Mouse (Mus musculus) embryonic facial prominence, embryonic 15.5 days (tissue): ENCODE measurements at regions not wholly inside any gene's neighbourhood (a gene's known extent, or its start where the extent isn't known, plus 50 kb on each side); places are given as distances from the start of the nearest gene placed in this dataset.
A peak's percentile ranks its signal among the peaks of the same experiment; 100 is the strongest.

Source experiments
- ATAC-seq: fragments of 200-750 bp; cut with Nextera tagmentation; 2 replicates; pipeline ENCODE4 v1.8.0; 2017; ENCODE audit warnings: low read depth, moderate TSS enrichment; ENCODE audit not compliant: insufficient number of reproducible peaks, low FRiP score, low TSS enrichment
- H3K27ac ChIP-seq: fragments of 300-500 bp; sonication (generic); replicated peaks from 2 replicates; pipeline ENCODE4 v1.5.1; 2015; ENCODE audit warnings: mild to moderate bottlenecking, inconsistent platforms
- H3K27me3 ChIP-seq: fragments of 300-500 bp; sonication (generic); 2 replicates; pipeline ENCODE4 v1.6.1; 2015; ENCODE audit warnings: inconsistent platforms
- H3K36me3 ChIP-seq: fragments of 300-500 bp; sonication (generic); 2 replicates; pipeline ENCODE4 v1.6.1; 2015; ENCODE audit warnings: mild to moderate bottlenecking, inconsistent platforms
- H3K4me1 ChIP-seq: fragments of 300-500 bp; sonication (generic); 2 replicates; pipeline ENCODE4 v1.6.1; 2015; ENCODE audit warnings: inconsistent platforms
- H3K4me2 ChIP-seq: fragments of 300-500 bp; sonication (generic); replicated peaks from 2 replicates; pipeline ENCODE4 v1.6.1; 2015; ENCODE audit warnings: mild to moderate bottlenecking, inconsistent platforms
- H3K4me3 ChIP-seq: fragments of 300-500 bp; sonication (generic); replicated peaks from 2 replicates; pipeline ENCODE4 v1.5.1; 2015; ENCODE audit warnings: mild to moderate bottlenecking, inconsistent platforms
- H3K9ac ChIP-seq: fragments of 300-500 bp; sonication (generic); 2 replicates; pipeline ENCODE4 v1.6.1; 2015; ENCODE audit warnings: inconsistent platforms
- H3K9me3 ChIP-seq: fragments of 300-500 bp; sonication (generic); replicated peaks from 2 replicates; pipeline ENCODE4 v1.6.1; 2016; ENCODE audit warnings: inconsistent platforms
- WGBS: fragments of 180-500 bp; shearing (Covaris S2); methylation state at CpG from one replicate; pipeline ENCODE4 v1.1.7; 2015; 5-methylcytosine and 5-hydroxymethylcytosine counted together

GRCm38 (mm10) chr9:31582947-31583346 lies 118.7 kb upstream of the Tmem45b start:
- H3K4me1 ChIP-seq, result no peaks in the 10 kb centered on the region
- no peak overlapping the region for H3K4me2 ChIP-seq
- no peak overlapping the region for H3K27ac ChIP-seq
- H3K27me3 ChIP-seq, result 0 out of 2 replicates have a peak, but pooled peaks cover 3% of the 10 kb centered on the region
- ATAC-seq, result no peak
- no peak overlapping the region for H3K4me3 ChIP-seq
- 73% methylated on average over 7 of the region's 7 CpGs for WGBS
- no peaks in the 10 kb centered on the region for H3K36me3 ChIP-seq
- H3K9me3 ChIP-seq, result no peaks in the 10 kb centered on the region
- H3K9ac ChIP-seq, result no peak overlapping the region

GRCm38 (mm10) chr9:31578506-31579173 lies 114.4 kb upstream of the Tmem45b start:
- WGBS, result 84% methylated on average over 8 of the region's 8 CpGs
- no peak for ATAC-seq
- H3K4me1 ChIP-seq, result no peaks in the 10 kb centered on the region
- H3K27ac ChIP-seq, result no peak overlapping the region
- no peaks in the 10 kb centered on the region for H3K36me3 ChIP-seq
- no peaks in the 10 kb centered on the region for H3K27me3 ChIP-seq
- no peak overlapping the region for H3K4me2 ChIP-seq
- H3K9ac ChIP-seq, result no peak overlapping the region
- H3K4me3 ChIP-seq, result no peak overlapping the region
- H3K9me3 ChIP-seq, result no peaks in the 10 kb centered on the region

GRCm38 (mm10) chr9:31577066-31577465 lies 112.8 kb upstream of the Tmem45b start:
- Histone ChIP-seq H3K27ac (no peak overlapping the region), H3K36me3 (no peaks in the 10 kb centered on the region), H3K27me3 (no peaks in the 10 kb centered on the region), H3K4me1 (no peaks in the 10 kb centered on the region), H3K9ac (no peak overlapping the region), H3K9me3 (no peaks in the 10 kb centered on the region), H3K4me3 (no peak overlapping the region), H3K4me2 (no peak overlapping the region)
- WGBS, result 49% methylated on average over 7 of the region's 7 CpGs
- no peak for ATAC-seq

DNA sequence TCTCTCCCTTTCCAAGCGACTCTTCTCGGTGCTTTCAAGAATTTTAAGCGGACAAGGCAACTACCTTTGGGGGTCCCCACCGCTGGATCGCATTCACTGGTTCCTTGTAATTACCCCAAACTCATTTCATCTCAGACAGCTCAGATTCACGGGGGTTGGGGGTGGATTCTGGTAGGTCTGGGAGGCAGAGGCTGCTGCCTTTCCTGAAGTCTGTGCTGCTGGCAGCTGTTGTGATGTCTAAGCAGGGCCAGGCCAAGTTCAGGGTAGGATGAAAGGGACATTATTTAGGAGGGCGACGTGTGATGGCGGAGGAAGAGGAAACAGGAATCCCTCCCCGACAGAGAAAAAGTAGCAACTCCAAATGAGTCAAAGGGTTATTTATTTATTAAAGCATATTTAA lies 102.8 kb upstream of the Tmem45b start:
- Histone ChIP-seq H3K36me3 (no peaks in the 10 kb centered on the region), H3K27ac (no peak overlapping the region), H3K4me1 (no peaks in the 10 kb centered on the region; the same call in 1 of the 2 replicates), H3K9me3 (no peaks in the 10 kb centered on the region), H3K4me3 (no peak overlapping the region), H3K27me3 (no peaks in the 10 kb centered on the region), H3K9ac (no peak overlapping the region), H3K4me2 (no peak overlapping the region)
- 65% methylated on average over 10 of the region's 10 CpGs for WGBS
- no peak for ATAC-seq

DNA sequence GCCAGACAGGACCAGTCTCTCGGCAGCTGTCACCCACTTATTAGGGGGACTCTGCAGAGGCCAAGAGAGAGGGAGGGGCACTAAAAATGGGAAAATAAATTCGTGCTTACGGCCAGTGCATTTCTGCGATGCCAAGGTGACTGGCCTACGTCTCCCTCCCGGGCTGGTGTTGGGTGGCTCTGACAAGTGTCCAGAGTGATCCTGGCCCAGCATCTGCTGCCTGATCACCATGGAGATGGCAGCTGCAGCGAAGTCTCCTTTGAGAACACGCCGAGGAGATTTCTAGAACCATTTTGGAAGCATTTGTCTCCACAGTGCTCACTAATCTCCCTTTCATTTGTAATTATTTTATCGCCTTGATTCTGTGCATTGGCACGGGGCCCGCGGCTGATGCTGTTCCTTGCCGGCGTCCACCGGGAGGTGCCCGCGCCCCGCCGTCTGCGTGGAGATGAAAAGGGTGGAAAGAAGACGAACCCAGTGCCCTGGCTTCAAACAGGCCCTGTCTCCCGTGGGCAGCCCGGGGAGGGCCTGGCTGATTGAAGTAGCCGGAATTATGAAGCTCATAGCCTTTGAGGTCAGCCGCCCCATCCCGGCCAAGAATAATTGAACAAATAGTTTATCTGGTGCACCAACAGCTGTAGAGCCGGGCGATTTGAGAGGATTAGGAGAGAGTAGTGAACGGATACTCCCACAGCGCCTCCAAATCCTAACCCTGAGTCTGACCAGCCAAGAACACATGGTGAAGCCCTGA lies 102.2 kb upstream of the Tmem45b start:
- Histone ChIP-seq H3K9ac (no peak overlapping the region), H3K36me3 (no peaks in the 10 kb centered on the region), H3K27me3 (no peaks in the 10 kb centered on the region), H3K27ac (no peak overlapping the region), H3K4me2 (no peak overlapping the region), H3K9me3 (no peaks in the 10 kb centered on the region), H3K4me1 (no peaks in the 10 kb centered on the region; the same call in 1 of the 2 replicates), H3K4me3 (no peak overlapping the region)
- no peak; the same call in 1 of the 2 replicates for ATAC-seq
- 68% methylated on average over 31 of the region's 31 CpGs for WGBS

DNA sequence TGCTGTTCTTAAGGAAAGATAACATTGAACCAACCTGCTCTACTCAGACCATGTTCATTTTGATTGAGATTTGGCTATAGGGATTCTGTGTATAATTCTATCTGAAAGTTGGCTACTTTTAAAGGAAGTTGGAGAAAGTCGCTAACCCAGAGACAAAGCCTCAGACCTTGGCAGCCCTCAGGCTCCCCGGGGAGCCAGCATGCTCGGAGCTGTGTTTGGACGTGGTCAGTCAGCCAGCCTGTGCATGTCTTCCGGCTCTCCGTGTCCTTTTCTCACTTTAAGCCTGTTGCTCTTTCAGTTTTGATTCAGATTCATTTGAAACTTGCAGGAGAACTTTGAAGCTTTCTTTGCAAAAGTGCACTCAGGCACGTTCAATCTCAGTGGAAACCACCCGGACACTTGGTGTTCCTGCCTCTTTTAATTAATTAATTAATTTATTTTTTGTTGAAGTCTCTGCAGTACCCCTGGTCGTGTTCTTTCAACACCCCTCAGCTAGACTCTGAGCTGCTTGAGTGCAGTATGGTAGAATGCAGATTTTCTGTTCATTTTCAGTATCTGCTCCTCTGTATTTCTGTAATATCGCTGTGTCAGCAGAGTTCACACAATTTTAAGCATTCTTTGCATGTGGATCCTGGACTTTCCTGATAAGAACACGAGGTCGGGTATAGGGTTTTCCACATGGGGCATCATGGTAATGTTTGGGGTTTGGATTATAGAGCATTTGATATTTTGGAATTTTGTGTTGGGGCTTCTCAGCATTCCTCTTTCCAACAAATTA lies 100.9 kb upstream of the Tmem45b start:
- Histone ChIP-seq H3K9ac (no peak overlapping the region), H3K4me3 (no peak overlapping the region), H3K27ac (no peak overlapping the region), H3K4me2 (no peak overlapping the region), H3K9me3 (no peaks in the 10 kb centered on the region), H3K4me1 (no peaks in the 10 kb centered on the region; the same call in 1 of the 2 replicates), H3K36me3 (no peaks in the 10 kb centered on the region), H3K27me3 (no peaks in the 10 kb centered on the region)
- WGBS, result 56% methylated on average over 12 of the region's 12 CpGs
- ATAC-seq, result no peak

DNA sequence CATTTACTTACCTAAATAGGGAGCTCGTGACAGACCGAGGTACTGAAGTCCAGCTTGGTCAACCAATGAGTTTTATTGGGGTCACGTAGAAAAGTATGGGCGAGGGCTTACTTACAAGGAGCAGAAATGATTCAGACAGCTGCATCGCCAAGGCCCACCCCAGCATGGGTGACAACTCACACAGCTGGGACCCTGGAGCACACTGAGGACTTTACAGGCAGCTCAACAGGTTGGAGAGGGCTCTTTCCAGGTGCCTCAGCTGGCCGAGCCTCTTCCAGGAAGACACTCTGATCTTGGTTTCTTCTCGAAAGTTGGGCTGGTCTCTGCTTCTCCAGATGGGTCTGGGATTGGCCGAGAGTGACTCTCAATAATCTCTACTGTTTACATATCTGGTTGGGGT lies 99.3 kb upstream of the Tmem45b start:
- ATAC-seq, result no peak
- no peaks in the 10 kb centered on the region for H3K36me3 ChIP-seq
- H3K27ac ChIP-seq, result no peak overlapping the region
- 85% methylated on average over 8 of the region's 8 CpGs for WGBS
- H3K4me1 ChIP-seq, result peaks cover 5% of the 10 kb centered on the region
- H3K27me3 ChIP-seq, result no peaks in the 10 kb centered on the region
- no peaks in the 10 kb centered on the region for H3K9me3 ChIP-seq
- no peak overlapping the region for H3K4me3 ChIP-seq
- no peak overlapping the region for H3K9ac ChIP-seq
- no peak overlapping the region for H3K4me2 ChIP-seq

DNA sequence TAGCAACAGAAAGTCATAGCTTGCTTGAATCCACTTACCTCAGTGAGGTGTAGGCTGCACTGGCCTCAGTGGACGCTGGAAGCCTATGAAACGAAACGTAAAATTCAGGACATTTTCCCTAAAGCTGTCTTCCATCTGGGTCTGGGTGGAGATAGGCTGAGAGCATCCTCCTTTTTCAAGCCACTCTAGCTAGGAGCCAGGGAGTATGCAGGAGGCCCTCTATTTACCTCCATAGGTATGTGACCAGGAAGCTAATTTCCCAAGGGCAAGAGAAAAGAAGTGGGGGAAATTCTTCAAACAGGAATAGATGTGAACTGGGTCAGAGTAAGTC lies 95.9 kb upstream of the Tmem45b start:
- H3K4me3 ChIP-seq, result 0 out of 2 replicates have a peak overlapping the region, but pooled peaks have one; percentile 26
- no peaks in the 10 kb centered on the region for H3K9me3 ChIP-seq
- peaks cover 5% of the 10 kb centered on the region; the same call in 1 of the 2 replicates for H3K4me1 ChIP-seq
- H3K36me3 ChIP-seq, result no peaks in the 10 kb centered on the region
- H3K27me3 ChIP-seq, result no peaks in the 10 kb centered on the region
- 87% methylated on average over 3 of the region's 3 CpGs for WGBS
- H3K4me2 ChIP-seq, result peak overlapping the region; percentile 49; the same call in 1 of the 2 replicates
- no peak overlapping the region for H3K27ac ChIP-seq
- no peak for ATAC-seq
- H3K9ac ChIP-seq, result no peak overlapping the region

DNA sequence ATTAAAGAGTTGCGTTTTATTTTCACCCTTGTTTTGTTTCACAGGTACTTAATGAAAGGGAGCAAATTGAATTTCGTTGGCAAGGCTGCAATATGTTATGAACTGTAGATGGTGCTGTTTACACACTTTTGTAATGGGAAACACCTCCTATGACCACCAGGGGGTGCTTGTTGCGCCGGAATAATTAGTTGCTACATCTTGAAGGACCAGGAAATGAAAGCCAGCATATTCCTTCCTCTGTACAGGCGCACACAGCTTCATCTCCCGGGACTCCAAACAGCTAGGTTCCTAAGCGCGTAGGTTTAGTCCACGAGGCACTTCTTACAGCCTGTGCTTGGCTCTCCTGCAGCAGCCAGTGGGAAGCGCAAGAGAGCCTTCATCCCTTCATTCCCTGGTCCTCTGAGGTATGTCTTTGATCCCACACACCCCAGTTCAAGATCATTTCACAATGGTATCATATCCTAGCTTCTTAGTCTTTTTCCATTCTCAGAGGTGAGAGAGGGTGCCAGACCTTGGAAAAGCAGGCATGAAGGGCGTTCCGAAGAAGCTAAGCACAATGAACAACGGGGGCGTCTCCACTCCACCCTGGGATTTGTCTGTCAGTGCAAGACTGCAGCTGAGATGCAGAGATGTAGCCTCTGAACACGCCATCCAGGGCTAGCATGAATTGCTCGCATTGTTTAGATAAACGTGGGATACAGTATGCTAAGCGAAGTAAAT lies 95.4 kb upstream of the Tmem45b start:
- Histone ChIP-seq H3K4me3 (peak overlapping the region; percentile 26), H3K36me3 (no peaks in the 10 kb centered on the region), H3K27me3 (no peaks in the 10 kb centered on the region), H3K4me1 (peaks cover 5% of the 10 kb centered on the region; the same call in 1 of the 2 replicates), H3K4me2 (peak overlapping the region; percentile 49), H3K9ac (no peak overlapping the region), H3K27ac (no peak overlapping the region), H3K9me3 (no peaks in the 10 kb centered on the region)
- no peak for ATAC-seq
- WGBS, result 20% methylated on average over 18 of the region's 18 CpGs

- Histone ChIP-seq H3K27me3 (no peaks in the 10 kb centered on the region), H3K36me3 (no peaks in the 10 kb centered on the region), H3K9ac (no peak overlapping the region), H3K9me3 (no peaks in the 10 kb centered on the region), H3K4me2 (no peak overlapping the region), H3K4me1 (no peaks in the 10 kb centered on the region), H3K4me3 (no peak overlapping the region), H3K27ac (no peak overlapping the region)
- ATAC-seq, result no peak
- 64% methylated on average over 6 of the region's 6 CpGs for WGBS
These were observed 79.4 kb upstream of the Tmem45b start for GRCm38 (mm10) chr9:31543691-31544052.
